25 mouse cellular contexts compared by ENCODE assay signal in genomic region chr16:34167042-34167441, GRCm38 (mm10).
A peak's percentile ranks its signal among the peaks of the same experiment; 100 is the strongest.
DNase-seq lines count a peak whose midpoint lies in the region; ATAC-seq lines count a peak whose summit lies in the region.
"Had no signal": no experiment of that assay in that cellular context is flagged by ENCODE, and none has a peak within 500 bp of the region (broad histone marks: within the 10 kb centered on the region; RNA-seq: fewer than 3 reads in every experiment).

No protein-coding gene starts in this region.

- WGBS in hindbrain, embryonic 13.5 days, result 73% methylated on average over 5 of the region's 5 CpGs
- WGBS in hindbrain, embryonic 11.5 days, result 89% methylated on average over 5 of the region's 5 CpGs
- 47% methylated on average over 5 of the region's 5 CpGs for WGBS in midbrain, embryonic 13.5 days
- WGBS in midbrain, embryonic 10.5 days, result 81% methylated on average over 5 of the region's 5 CpGs
- 25% methylated on average over 5 of the region's 5 CpGs for WGBS in forebrain, embryonic 16.5 days

- no peaks in the 10 kb centered on the region for H3K9me3 ChIP-seq in hindbrain, embryonic 13.5 days
- H3K9me3 ChIP-seq in hindbrain, embryonic 11.5 days (ENCODE audit: control insufficient read depth, low read length), result no peaks in the 10 kb centered on the region
- H3K9me3 ChIP-seq in midbrain, embryonic 13.5 days, result no peaks in the 10 kb centered on the region
- H3K9me3 ChIP-seq in midbrain, embryonic 10.5 days (replicated peaks), result no peaks in the 10 kb centered on the region
- H3K9me3 ChIP-seq in forebrain, embryonic 16.5 days (ENCODE audit: control insufficient read depth, low read length), result no peaks in the 10 kb centered on the region
- H3K9me3 ChIP-seq: heart, embryonic 12.5 days; limb, embryonic 13.5 days; megakaryocyte, embryonic 14.5 days had no signal

- no peak overlapping the region for H3K4me3 ChIP-seq in hindbrain, embryonic 13.5 days
- no peak overlapping the region for H3K4me3 ChIP-seq in hindbrain, embryonic 11.5 days (ENCODE audit: low read depth, low read length)
- H3K4me3 ChIP-seq in midbrain, embryonic 13.5 days (replicated peaks), result no peak overlapping the region
- H3K4me3 ChIP-seq in midbrain, embryonic 10.5 days, result no peak overlapping the region
- H3K4me3 ChIP-seq in forebrain, embryonic 16.5 days (replicated peaks; ENCODE audit: low read length), result no peak overlapping the region
- H3K4me3 ChIP-seq: erythroblast, embryonic 14.5 days; heart, adult 2 months; heart, embryonic 12.5 days; limb, embryonic 13.5 days; megakaryocyte, embryonic 14.5 days had no signal

- DNase-seq in hindbrain, embryonic 11.5 days (ENCODE audit: low spot score), result no peak
- DNase-seq in midbrain, embryonic 10.5 days (ENCODE audit: low spot score), result no peak
- no peak for DNase-seq in urinary bladder, adult 18-20 months (ENCODE audit: low spot score in 2 of 2)
- no peak for DNase-seq in urinary bladder, postnatal 36 days (ENCODE audit: low spot score in 2 of 2)
- DNase-seq: adrenal gland, postnatal 25 days; cerebellum, adult 18-20 months; cerebellum, postnatal 14 days; gastrocnemius, postnatal 14 days; heart, adult 2 months; heart, postnatal 4 days; kidney, adult 9 months; kidney, postnatal 10 days; layer of hippocampus, adult 9-11 months; lung, postnatal 36 days; thymus, postnatal 4 days had no signal

- no peak overlapping the region for H3K9ac ChIP-seq in hindbrain, embryonic 13.5 days
- H3K9ac ChIP-seq in hindbrain, embryonic 11.5 days (ENCODE audit: low read depth, low read length), result no peak overlapping the region
- no peak overlapping the region for H3K9ac ChIP-seq in midbrain, embryonic 13.5 days (replicated peaks)
- no peak overlapping the region for H3K9ac ChIP-seq in forebrain, embryonic 16.5 days (replicated peaks; ENCODE audit: low read depth, low read length)
- H3K9ac ChIP-seq: heart, embryonic 12.5 days; limb, embryonic 13.5 days had no signal

- H3K27ac ChIP-seq in hindbrain, embryonic 13.5 days, result peak overlapping the region; percentile 48; the same call in 1 of the 2 replicates
- no peak overlapping the region for H3K27ac ChIP-seq in hindbrain, embryonic 11.5 days (ENCODE audit: low read depth, low read length)
- peak overlapping the region; percentile 27; the same call in 1 of the 2 replicates for H3K27ac ChIP-seq in midbrain, embryonic 13.5 days
- no peak overlapping the region for H3K27ac ChIP-seq in midbrain, embryonic 10.5 days (replicated peaks)
- H3K27ac ChIP-seq in forebrain, embryonic 16.5 days (ENCODE audit: low read length), result peak overlapping the region; percentile 8
- H3K27ac ChIP-seq: heart, adult 2 months; limb, embryonic 13.5 days had no signal

- ATAC-seq in hindbrain, embryonic 13.5 days (ENCODE audit: low FRiP score), result no peak
- ATAC-seq in hindbrain, embryonic 11.5 days (ENCODE audit: low FRiP score), result no peak
- ATAC-seq in midbrain, embryonic 13.5 days, result peak; percentile 58
- ATAC-seq in forebrain, embryonic 16.5 days, result peak; percentile 55
- ATAC-seq: CD4-positive, CD25-positive, alpha-beta regulatory T cell, adult 4 months; intestine, postnatal 0 days had no signal

- no peaks in the 10 kb centered on the region for H3K27me3 ChIP-seq in hindbrain, embryonic 13.5 days
- no peaks in the 10 kb centered on the region for H3K27me3 ChIP-seq in hindbrain, embryonic 11.5 days (ENCODE audit: control insufficient read depth, insufficient read depth, low read length)
- no peaks in the 10 kb centered on the region for H3K27me3 ChIP-seq in midbrain, embryonic 13.5 days
- H3K27me3 ChIP-seq in midbrain, embryonic 10.5 days (ENCODE audit: low read depth, poor library complexity, severe bottlenecking), result no peaks in the 10 kb centered on the region
- no peaks in the 10 kb centered on the region for H3K27me3 ChIP-seq in forebrain, embryonic 16.5 days (replicated peaks; ENCODE audit: control insufficient read depth, insufficient read depth, low read length)
- H3K27me3 ChIP-seq: heart, embryonic 12.5 days; limb, embryonic 13.5 days had no signal

- H3K4me2 ChIP-seq in hindbrain, embryonic 13.5 days, result no peak overlapping the region
- no peak overlapping the region for H3K4me2 ChIP-seq in hindbrain, embryonic 11.5 days (replicated peaks; ENCODE audit: low read depth, low read length)
- H3K4me2 ChIP-seq in midbrain, embryonic 13.5 days (replicated peaks), result no peak overlapping the region
- H3K4me2 ChIP-seq in forebrain, embryonic 16.5 days (ENCODE audit: low read length), result no peak overlapping the region
- H3K4me2 ChIP-seq: heart, embryonic 12.5 days; limb, embryonic 13.5 days; liver, embryonic 11.5 days had no signal

- 0 out of 2 replicates have a peak, but pooled peaks cover 5% of the 10 kb centered on the region for H3K4me1 ChIP-seq in hindbrain, embryonic 13.5 days (replicated peaks)
- H3K4me1 ChIP-seq in hindbrain, embryonic 11.5 days (replicated peaks; ENCODE audit: control insufficient read depth, insufficient read depth, low read length), result no peaks in the 10 kb centered on the region
- peaks cover 18% of the 10 kb centered on the region for H3K4me1 ChIP-seq in midbrain, embryonic 13.5 days (replicated peaks)
- H3K4me1 ChIP-seq in midbrain, embryonic 10.5 days, result peaks cover 12% of the 10 kb centered on the region
- peaks cover 7% of the 10 kb centered on the region; the same call in 1 of the 2 replicates for H3K4me1 ChIP-seq in forebrain, embryonic 16.5 days (replicated peaks; ENCODE audit: control insufficient read depth, insufficient read depth, low read length)
- H3K4me1 ChIP-seq: limb, embryonic 13.5 days had no signal

- H3K36me3 ChIP-seq in hindbrain, embryonic 13.5 days, result peaks cover 58% of the 10 kb centered on the region
- no peaks in the 10 kb centered on the region for H3K36me3 ChIP-seq in hindbrain, embryonic 11.5 days (ENCODE audit: control insufficient read depth, insufficient read depth, low read length)
- peaks cover 74% of the 10 kb centered on the region for H3K36me3 ChIP-seq in midbrain, embryonic 13.5 days
- peaks cover 28% of the 10 kb centered on the region; the same call in 1 of the 2 replicates for H3K36me3 ChIP-seq in midbrain, embryonic 10.5 days
- peaks cover 10% of the 10 kb centered on the region; the same call in 1 of the 2 replicates for H3K36me3 ChIP-seq in forebrain, embryonic 16.5 days (ENCODE audit: control insufficient read depth, insufficient read depth)

Comparison
In these comparisons a context has a peak if more than half of its experiments do, and no peak if none do; other contexts are left out.
1. H3K27ac ChIP-seq: peak in hindbrain, embryonic 13.5 days (single experiment), midbrain, embryonic 13.5 days (single experiment) and forebrain, embryonic 16.5 days (single experiment); none in hindbrain, embryonic 11.5 days (single experiment) and midbrain, embryonic 10.5 days (single experiment).
2. ATAC-seq: peak in midbrain, embryonic 13.5 days (single experiment) and forebrain, embryonic 16.5 days (single experiment); none in hindbrain, embryonic 13.5 days (single experiment) and hindbrain, embryonic 11.5 days (single experiment).